8 mouse cellular contexts compared by ENCODE assay signal in genomic region chr5:147077305-147078034, GRCm38 (mm10). TPM values are rescaled to one million over a fixed set of nuclear protein-coding genes. Genes with fewer than 3 reads are reported as not detected.
DNase-seq lines count a peak whose midpoint lies in the region; ATAC-seq and TF ChIP-seq lines count a peak whose summit lies in the region.

No protein-coding gene starts in this region.

- H3K4me3 ChIP-seq in hindbrain, embryonic 11.5 days (ENCODE audit: low read depth, low read length), result peak overlapping the region; percentile 83
- H3K4me3 ChIP-seq in lung, embryonic 16.5 days (ENCODE audit: low read length), result peak overlapping the region; percentile 79
- peak overlapping the region; percentile 88 for H3K4me3 ChIP-seq in thymus, adult 2 months (ENCODE audit: control insufficient read depth, insufficient read depth, low read length)

- TF ChIP-seq CTCF in thymus, adult 2 months (IDR thresholded peaks at IDR 0.05; ENCODE audit: borderline replicate concordance, control insufficient read depth, extremely low read depth, insufficient read depth, low read length, poor library complexity), result 0 out of 2 replicates have a peak, but pooled peaks have one; percentile 18

- peak overlapping the region; percentile 85; the same call in 1 of the 2 replicates for H3K27ac ChIP-seq in hindbrain, embryonic 11.5 days (ENCODE audit: low read depth, low read length)
- H3K27ac ChIP-seq in lung, embryonic 16.5 days (ENCODE audit: low read length), result peak overlapping the region; percentile 96
- peak overlapping the region; percentile 79 for H3K27ac ChIP-seq in thymus, adult 2 months (ENCODE audit: control insufficient read depth, insufficient read depth, low read length)

- H3K9me3 ChIP-seq in hindbrain, embryonic 11.5 days (ENCODE audit: control insufficient read depth, low read length), result no peaks in the 10 kb centered on the region
- no peaks in the 10 kb centered on the region for H3K9me3 ChIP-seq in lung, embryonic 16.5 days (ENCODE audit: control insufficient read depth, low read length)

- peaks cover 5% of the 10 kb centered on the region; the same call in 1 of the 2 replicates for H3K4me1 ChIP-seq in hindbrain, embryonic 11.5 days (replicated peaks; ENCODE audit: control insufficient read depth, insufficient read depth, low read length)
- H3K4me1 ChIP-seq in lung, embryonic 16.5 days (replicated peaks; ENCODE audit: control insufficient read depth, insufficient read depth, low read length), result peaks cover 31% of the 10 kb centered on the region
- peaks cover 10% of the 10 kb centered on the region for H3K4me1 ChIP-seq in thymus, adult 2 months (replicated peaks; ENCODE audit: control insufficient read depth, insufficient read depth, low read length)

- H3K9ac ChIP-seq in hindbrain, embryonic 11.5 days (ENCODE audit: low read depth, low read length), result peak overlapping the region; percentile 79
- H3K9ac ChIP-seq in lung, embryonic 16.5 days (ENCODE audit: low read length), result peak overlapping the region; percentile 80

- peak overlapping the region; percentile 88 for H3K4me2 ChIP-seq in hindbrain, embryonic 11.5 days (replicated peaks; ENCODE audit: low read depth, low read length)
- H3K4me2 ChIP-seq in lung, embryonic 16.5 days (ENCODE audit: low read depth, low read length), result peak overlapping the region; percentile 91

- peak; percentile 49; the same call in 1 of the 2 replicates for TF ChIP-seq POLR2A in thymus, adult 2 months (IDR thresholded peaks at IDR 0.05; ENCODE audit: control insufficient read depth, extremely low read depth, insufficient read depth, low read length, poor library complexity)

- H3K36me3 ChIP-seq in hindbrain, embryonic 11.5 days (ENCODE audit: control insufficient read depth, insufficient read depth, low read length), result no peaks in the 10 kb centered on the region
- no peaks in the 10 kb centered on the region for H3K36me3 ChIP-seq in lung, embryonic 16.5 days (ENCODE audit: control insufficient read depth, insufficient read depth, low read length)
- no peaks in the 10 kb centered on the region; the same call in 1 of the 2 replicates for H3K36me3 ChIP-seq in thymus, adult 2 months (ENCODE audit: control insufficient read depth, insufficient read depth, low read length)

- under 1% methylated on average over 52 of the region's 57 CpGs for WGBS in hindbrain, embryonic 11.5 days
- WGBS in lung, embryonic 16.5 days, result under 1% methylated on average over 57 of the region's 57 CpGs
- WGBS in thymus, adult 2 months, result under 1% methylated on average over 57 of the region's 57 CpGs

- DNase-seq in Muller cell, postnatal 12 days (ENCODE audit: inconsistent ontology term), result peak; percentile 91
- peak; percentile 95 for DNase-seq in cerebellum, adult 9-11 months
- DNase-seq in frontal cortex, adult 2 months (ENCODE audit: extremely low spot score in 1 of 2, low spot score in 1 of 2), result peak; percentile 75 to 91
- peak; percentile 92 for DNase-seq in hindbrain, embryonic 11.5 days (ENCODE audit: low spot score)
- DNase-seq in layer of hippocampus, adult 9-11 months, result peak; percentile 88
- peak; percentile 83 for DNase-seq in ovary, adult 18-20 months (ENCODE audit: low spot score)
- DNase-seq in thymus, adult 2 months, result peak; percentile 95

- H3K27me3 ChIP-seq in hindbrain, embryonic 11.5 days (ENCODE audit: control insufficient read depth, insufficient read depth, low read length), result no peaks in the 10 kb centered on the region
- H3K27me3 ChIP-seq in lung, embryonic 16.5 days (ENCODE audit: control insufficient read depth, insufficient read depth, low read depth, low read length), result no peaks in the 10 kb centered on the region
- H3K27me3 ChIP-seq in thymus, adult 2 months (ENCODE audit: control insufficient read depth, insufficient read depth, low read length), result no peaks in the 10 kb centered on the region

- ATAC-seq in hindbrain, embryonic 11.5 days (ENCODE audit: low FRiP score), result peak; percentile 69
- ATAC-seq in lung, embryonic 16.5 days (ENCODE audit: low read depth), result peak; percentile 67

RNA-seq across cellular contexts. Expression of gene Polr1d, which starts 0.6 kb away (rescaled TPM):
- 76.4 and 76.5 TPM in 2 replicates for polyA plus RNA-seq in frontal cortex, adult 2 months (2012; rRNA removed)
- polyA plus RNA-seq in hindbrain, embryonic 11.5 days (2014; fragmentation: Nextera tagmentation; extraction: Ambion mirVana), result 112 and 119 TPM in 2 replicates
- polyA plus RNA-seq in lung, embryonic 16.5 days (2015; fragmentation: Nextera tagmentation; extraction: Ambion mirVana), result 118 and 120 TPM in 2 replicates
- polyA plus RNA-seq in thymus, adult 2 months (2012; rRNA removed), result 51.7 and 55.1 TPM in 2 replicates

RNA-seq across cellular contexts. Expression of gene Lnx2, which starts 1.1 kb away (rescaled TPM):
- polyA plus RNA-seq in frontal cortex, adult 2 months (2012; rRNA removed), result 7.6 and 10.5 TPM in 2 replicates
- polyA plus RNA-seq in hindbrain, embryonic 11.5 days (2014; fragmentation: Nextera tagmentation; extraction: Ambion mirVana), result 7.7 and 8.4 TPM in 2 replicates
- 19.7 and 19.8 TPM in 2 replicates for polyA plus RNA-seq in lung, embryonic 16.5 days (2015; fragmentation: Nextera tagmentation; extraction: Ambion mirVana)
- polyA plus RNA-seq in thymus, adult 2 months (2012; rRNA removed), result 48.3 and 54.5 TPM in 2 replicates

Comparison
In these comparisons a context has a peak if more than half of its experiments do, and no peak if none do; other contexts are left out.
1. Peak in every context shown above with its lines: DNase-seq, ATAC-seq, H3K4me3 ChIP-seq and H3K27ac ChIP-seq.